Comparison of ENCODE assay signal across 10 mouse cellular contexts in the genomic region with DNA sequence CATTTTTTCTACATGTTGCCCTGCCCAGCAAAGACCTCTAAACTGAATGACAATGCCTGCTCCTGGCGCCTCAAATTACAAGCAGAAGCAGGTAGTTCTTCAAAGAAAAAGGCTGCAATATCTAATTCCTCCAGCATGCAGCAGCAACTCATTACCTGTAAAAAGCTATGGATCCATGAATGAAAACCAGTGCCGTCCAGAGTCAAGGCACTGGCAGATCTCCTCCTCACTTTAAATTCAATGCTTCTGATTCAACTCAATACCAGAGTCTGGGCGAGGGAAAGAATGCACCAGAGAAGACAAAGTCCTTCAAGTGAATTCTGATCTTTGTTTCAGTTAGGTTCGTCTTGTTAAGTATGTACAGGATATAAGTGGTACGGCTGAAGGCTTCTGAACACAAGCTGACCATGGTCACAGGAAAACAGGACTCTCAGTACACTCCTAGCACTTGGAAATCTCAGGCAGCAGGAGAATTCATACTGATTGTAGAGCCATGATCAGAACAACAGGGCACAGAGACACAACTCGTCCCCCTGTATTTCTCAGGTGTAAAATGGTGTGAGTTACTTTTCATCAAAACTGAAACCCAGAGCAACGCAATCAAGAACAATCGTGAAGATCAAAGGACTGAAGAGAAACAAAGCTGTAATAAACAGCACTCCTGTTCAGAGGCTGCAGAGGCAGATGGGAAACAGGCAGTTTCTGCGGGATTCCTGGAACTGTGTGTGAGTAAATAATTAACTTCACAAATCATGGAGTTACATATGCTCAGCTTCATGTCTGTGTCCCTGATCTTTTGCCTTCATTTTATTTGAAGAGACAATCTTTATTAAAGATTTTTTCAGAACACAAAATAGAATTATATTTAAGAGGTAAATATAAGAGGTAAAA.
DNase-seq lines count a peak whose midpoint lies in the region; ATAC-seq and TF ChIP-seq lines count a peak whose summit lies in the region.
"Had no signal": no experiment of that assay in that cellular context is flagged by ENCODE, and none has a peak within 500 bp of the region (broad histone marks: within the 10 kb centered on the region; RNA-seq: fewer than 3 reads in every experiment).

No protein-coding gene starts in this region.

- no peaks in the 10 kb centered on the region for H3K27me3 ChIP-seq in heart, postnatal 0 days (ENCODE audit: control insufficient read depth, insufficient read depth, low read length)
- no peaks in the 10 kb centered on the region for H3K27me3 ChIP-seq in CH12.LX (replicated peaks)
- no peaks in the 10 kb centered on the region for H3K27me3 ChIP-seq in embryonic facial prominence, embryonic 14.5 days (replicated peaks; ENCODE audit: control insufficient read depth, insufficient read depth, low read length)
- H3K27me3 ChIP-seq in kidney, embryonic 16.5 days (ENCODE audit: insufficient read depth, low read length): no peaks in the 10 kb centered on the region

- H3K9me3 ChIP-seq in heart, postnatal 0 days (replicated peaks; ENCODE audit: control insufficient read depth, low read length): no peaks in the 10 kb centered on the region
- no peaks in the 10 kb centered on the region for H3K9me3 ChIP-seq in CH12.LX (replicated peaks; ENCODE audit: low read length)
- no peaks in the 10 kb centered on the region for H3K9me3 ChIP-seq in embryonic facial prominence, embryonic 14.5 days (ENCODE audit: control insufficient read depth, low read length)
- no peaks in the 10 kb centered on the region for H3K9me3 ChIP-seq in kidney, embryonic 16.5 days (ENCODE audit: low read length)

- no peak for TF ChIP-seq EP300 in heart, postnatal 0 days (IDR thresholded peaks at IDR 0.05; ENCODE audit: low read depth)
- no peak for TF ChIP-seq EP300 in CH12.LX (IDR thresholded peaks at IDR 0.05; ENCODE audit: low read length)

- dilution Hi-C loops in CH12.LX (cut with MboI; ENCODE audit: extremely low pct_ligation_motif_present, extremely low pct_unique_long_range_greater_than_20kb, low sequenced_read_pairs): no loop called here

- WGBS in heart, postnatal 0 days: 77% methylated on average over 9 of the region's 9 CpGs
- 63% methylated on average over 9 of the region's 9 CpGs for WGBS in embryonic facial prominence, embryonic 14.5 days
- 53% methylated on average over 9 of the region's 9 CpGs for WGBS in kidney, embryonic 16.5 days

- TF ChIP-seq RAD21 in CH12.LX (IDR thresholded peaks at IDR 0.05; ENCODE audit: low read depth, low read length): no peak

- ATAC-seq in heart, postnatal 0 days (ENCODE audit: insufficient read depth, low read depth): no peak
- ATAC-seq in embryonic facial prominence, embryonic 14.5 days (ENCODE audit: low read depth): no peak
- no peak; the same call in 1 of the 2 replicates for ATAC-seq in kidney, embryonic 16.5 days (ENCODE audit: low FRiP score, low TSS enrichment)

- H3K4me1 ChIP-seq in heart, postnatal 0 days (ENCODE audit: control insufficient read depth, insufficient read depth): peaks cover 7% of the 10 kb centered on the region
- peaks cover 0 to 9% of the 10 kb centered on the region in 2 experiments; a peak in 2 of 4 replicates for H3K4me1 ChIP-seq in CH12.LX (ENCODE audit: control insufficient read depth in 1 of 2, insufficient read depth in 2 of 2)
- peaks cover 3% of the 10 kb centered on the region; the same call in 1 of the 2 replicates for H3K4me1 ChIP-seq in embryonic facial prominence, embryonic 14.5 days (ENCODE audit: control insufficient read depth, insufficient read depth, low read length)
- 0 out of 2 replicates have a peak, but pooled peaks cover 3% of the 10 kb centered on the region for H3K4me1 ChIP-seq in kidney, embryonic 16.5 days (ENCODE audit: insufficient read depth, low read length)

- no peaks in the 10 kb centered on the region for H3K36me3 ChIP-seq in heart, postnatal 0 days (replicated peaks; ENCODE audit: control insufficient read depth, insufficient read depth, low read length)
- H3K36me3 ChIP-seq in CH12.LX (replicated peaks in 1 of 2; ENCODE audit: control insufficient read depth in 1 of 2, insufficient read depth in 1 of 2, low read length in 1 of 2): no peaks in the 10 kb centered on the region
- no peaks in the 10 kb centered on the region for H3K36me3 ChIP-seq in embryonic facial prominence, embryonic 14.5 days (ENCODE audit: control insufficient read depth, insufficient read depth, low read length)
- H3K36me3 ChIP-seq in kidney, embryonic 16.5 days (ENCODE audit: insufficient read depth, low read length): no peaks in the 10 kb centered on the region

- H3K9ac ChIP-seq in heart, postnatal 0 days (replicated peaks; ENCODE audit: low read depth, low read length): no peak overlapping the region
- no peak overlapping the region for H3K9ac ChIP-seq in CH12.LX (ENCODE audit: insufficient read depth, low read depth)
- no peak overlapping the region for H3K9ac ChIP-seq in embryonic facial prominence, embryonic 14.5 days (ENCODE audit: low read depth, low read length)
- H3K9ac ChIP-seq in kidney, embryonic 16.5 days (replicated peaks; ENCODE audit: low read length): no peak overlapping the region

- TF ChIP-seq CTCF in heart, postnatal 0 days (IDR thresholded peaks at IDR 0.05; ENCODE audit: low read depth): no peak
- TF ChIP-seq CTCF in CH12.LX (conservative IDR thresholded peaks at IDR 0.05 in 1 of 2, IDR thresholded peaks at IDR 0.05 in 1 of 2; ENCODE audit: low read depth in 2 of 2, low read length in 2 of 2): no peak

- H3K4me2 ChIP-seq in heart, postnatal 0 days (ENCODE audit: low read depth, low read length): no peak overlapping the region
- peak overlapping the region; percentile 32 for H3K4me2 ChIP-seq in CH12.LX (ENCODE audit: insufficient read depth, low read depth, poor library complexity, severe bottlenecking)
- H3K4me2 ChIP-seq in embryonic facial prominence, embryonic 14.5 days (ENCODE audit: low read depth, low read length): no peak overlapping the region
- H3K4me2 ChIP-seq in kidney, embryonic 16.5 days (replicated peaks; ENCODE audit: low read depth, low read length): peak overlapping the region; percentile 6; the same call in 1 of the 2 replicates

- TF ChIP-seq POLR2A in CH12.LX (IDR thresholded peaks at IDR 0.05; ENCODE audit: low read depth, low read length): no peak

- DNase-seq in heart, postnatal 0 days (ENCODE audit: low spot score): no peak
- DNase-seq in heart, adult 18-20 months: no peak
- no peak for DNase-seq in CH12.LX (ENCODE audit: extremely low read depth)
- DNase-seq in embryonic facial prominence, embryonic 14.5 days (ENCODE audit: low spot score): peak; percentile 3
- DNase-seq in right cerebral cortex, postnatal 14 days: no peak
- no peak for DNase-seq in gastrocnemius, postnatal 25 days
- no peak for DNase-seq in adrenal gland, adult (ENCODE audit: inconsistent age in 2 of 2, low spot score in 1 of 2)
- DNase-seq: lung, adult 18-20 months; retina, postnatal 1 day had no signal

- in situ Hi-C loops in CH12.LX (cut with MboI; ENCODE audit: low pct_ligation_motif_present, low pct_unique_long_range_greater_than_20kb, low sequenced_read_pairs): no loop called here

- H3K27ac ChIP-seq in heart, postnatal 0 days (ENCODE audit: low read depth): peak overlapping the region; percentile 20; the same call in 1 of the 2 replicates
- H3K27ac ChIP-seq in CH12.LX (ENCODE audit: insufficient read depth, low read depth): no peak overlapping the region
- no peak overlapping the region for H3K27ac ChIP-seq in embryonic facial prominence, embryonic 14.5 days (replicated peaks; ENCODE audit: low read depth, low read length)
- H3K27ac ChIP-seq in kidney, embryonic 16.5 days (ENCODE audit: low read length): peak overlapping the region; percentile 20; the same call in 1 of the 2 replicates

- no peaks in the 10 kb centered on the region for H3K79me2 ChIP-seq in CH12.LX (replicated peaks; ENCODE audit: control insufficient read depth, extremely low read depth, insufficient read depth, poor library complexity, severe bottlenecking)

- no peak overlapping the region for H3K4me3 ChIP-seq in heart, postnatal 0 days (ENCODE audit: low read depth, low read length)
- no peak overlapping the region for H3K4me3 ChIP-seq in CH12.LX (replicated peaks in 1 of 3; ENCODE audit: low read depth in 2 of 3, low read length in 2 of 3, poor library complexity in 1 of 3)
- no peak overlapping the region for H3K4me3 ChIP-seq in embryonic facial prominence, embryonic 14.5 days (ENCODE audit: low read depth, low read length)
- no peak overlapping the region for H3K4me3 ChIP-seq in kidney, embryonic 16.5 days (ENCODE audit: low read length)

TF ChIP-seq in CH12.LX, 34 proteins besides CTCF, POLR2A, EP300 and RAD21:
- TF ChIP-seq HCFC1 (IDR thresholded peaks at IDR 0.05; ENCODE audit: low read depth, low read length) (no peak), TBP (conservative IDR thresholded peaks at IDR 0.05; ENCODE audit: low read depth, low read length) (no peak), GABPA (IDR thresholded peaks at IDR 0.05; ENCODE audit: insufficient replicate concordance, low read depth, low read length) (no peak), MXI1 (IDR thresholded peaks at IDR 0.05; ENCODE audit: low read depth, low read length) (no peak), MEF2A (IDR thresholded peaks at IDR 0.05; ENCODE audit: borderline replicate concordance, low read depth, low read length) (no peak), JUN (IDR thresholded peaks at IDR 0.05; ENCODE audit: insufficient read depth, low read depth, low read length) (no peak), RCOR1 (conservative IDR thresholded peaks at IDR 0.05; ENCODE audit: low read depth, low read length) (no peak), MAZ (IDR thresholded peaks at IDR 0.05; ENCODE audit: low read depth, low read length) (no peak), MAFK (IDR thresholded peaks at IDR 0.05; ENCODE audit: insufficient replicate concordance, low read length) (no peak), E2F4 (IDR thresholded peaks at IDR 0.05; ENCODE audit: insufficient replicate concordance, low read depth, low read length) (no peak), ELF1 (IDR thresholded peaks at IDR 0.05; ENCODE audit: low read depth, low read length) (no peak), JUND (conservative IDR thresholded peaks at IDR 0.05; ENCODE audit: low read depth, low read length) (no peak)

Comparison
In these comparisons a context has a peak if more than half of its experiments do, and no peak if none do; other contexts are left out.
1. H3K27ac ChIP-seq: peak in heart, postnatal 0 days (single experiment) and kidney, embryonic 16.5 days (single experiment); none in CH12.LX (single experiment) and embryonic facial prominence, embryonic 14.5 days (single experiment).
2. H3K4me2 ChIP-seq: peak in CH12.LX (single experiment) and kidney, embryonic 16.5 days (single experiment); none in heart, postnatal 0 days (single experiment) and embryonic facial prominence, embryonic 14.5 days (single experiment).